Mouse (Mus musculus) liver, embryonic 16.5 days (tissue): Measurements from ENCODE around the gene Akap2. TPM values are rescaled to one million over a fixed set of nuclear protein-coding genes. Genes with fewer than 3 reads are reported as not detected.

Source experiments
- ATAC-seq: fragments of 200-750 bp; cut with Nextera tagmentation; 2 replicates; pipeline ENCODE4 v1.8.0; 2017; ENCODE audit warnings: low read depth, mild to moderate bottlenecking, moderate number of reproducible peaks, moderate library complexity
- H3K27ac ChIP-seq: fragments of 300-500 bp; sonication (generic); 2 replicates; pipeline ENCODE4 v1.5.1; 2014; ENCODE audit warnings: mild to moderate bottlenecking, low read length
- H3K27me3 ChIP-seq: fragments of 300-500 bp; sonication (generic); 2 replicates; pipeline ENCODE4 v1.6.1; 2014; ENCODE audit warnings: low read depth, low read length, mixed read lengths; ENCODE audit not compliant: control insufficient read depth, insufficient read depth
- H3K36me3 ChIP-seq: fragments of 300-500 bp; sonication (generic); 2 replicates; pipeline ENCODE4 v1.6.1; 2014; ENCODE audit warnings: mild to moderate bottlenecking; ENCODE audit not compliant: control insufficient read depth, insufficient read depth
- H3K4me1 ChIP-seq: fragments of 300-500 bp; sonication (generic); 2 replicates; pipeline ENCODE4 v1.6.1; 2014; ENCODE audit warnings: low read depth, low read length, mixed read lengths; ENCODE audit not compliant: control insufficient read depth
- H3K4me2 ChIP-seq: fragments of 300-500 bp; sonication (generic); 2 replicates; pipeline ENCODE4 v1.6.1; 2014; ENCODE audit warnings: low read depth, low read length, mixed read lengths
- H3K4me3 ChIP-seq: fragments of 300-500 bp; sonication (generic); 2 replicates; pipeline ENCODE4 v1.5.1; 2014; ENCODE audit warnings: low read depth, mild to moderate bottlenecking, low read length
- H3K9ac ChIP-seq: fragments of 300-500 bp; sonication (generic); 2 replicates; pipeline ENCODE4 v1.6.1; 2014; ENCODE audit warnings: low read depth, low read length
- H3K9me3 ChIP-seq: fragments of 300-500 bp; sonication (generic); replicated peaks from 2 replicates; pipeline ENCODE4 v1.6.1; 2016; ENCODE audit warnings: low read length; ENCODE audit not compliant: control insufficient read depth
- WGBS: fragments of 180-500 bp; shearing (Covaris S2); extraction: QIAGEN DNeasy Blood & Tissue Kit; methylation state at CpG from one replicate; pipeline ENCODE4 v1.1.7; 2014; ENCODE audit not compliant: insufficient replicate concordance; 5-methylcytosine and 5-hydroxymethylcytosine counted together
- polyA plus RNA-seq: library from polyadenylated mRNA; unstranded; fragments of >200 nt; fragmentation: Nextera tagmentation; extraction: Ambion mirVana; gene quantifications from 2 replicates; pipeline ENCODE4 v1.2.1, GENCODE M21; 2015

Gene Akap2
- polyA plus RNA-seq, 1 experiment from 2014 or later: 2.0 TPM

DNA sequence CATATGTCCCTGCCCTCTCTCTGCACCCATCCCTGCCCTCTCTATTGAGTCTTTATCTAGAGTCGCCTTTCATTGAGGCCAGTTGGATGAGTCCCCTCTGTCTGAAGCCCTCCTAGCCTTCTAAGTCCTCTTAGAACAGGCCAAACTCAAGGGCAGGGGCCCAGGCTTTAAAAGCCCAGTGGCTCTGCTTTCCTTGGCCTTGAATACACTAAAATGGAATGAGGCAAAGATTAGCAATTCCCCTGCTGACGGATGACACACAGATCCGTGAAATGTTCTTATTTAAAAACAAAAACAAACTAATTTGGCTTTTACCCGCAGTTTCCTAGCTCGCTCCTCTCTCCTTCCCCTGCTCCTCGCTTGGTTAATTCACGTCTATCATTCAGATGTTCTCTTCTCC, 45.0 kb downstream of the Akap2 start:
- no peaks in the 10 kb centered on the region for H3K36me3 ChIP-seq
- H3K4me2 ChIP-seq: no peak overlapping the region
- H3K4me1 ChIP-seq: no peaks in the 10 kb centered on the region
- H3K4me3 ChIP-seq: no peak overlapping the region
- no peak overlapping the region for H3K27ac ChIP-seq
- ATAC-seq: no peak
- H3K9ac ChIP-seq: no peak overlapping the region
- H3K9me3 ChIP-seq: no peaks in the 10 kb centered on the region
- H3K27me3 ChIP-seq: no peaks in the 10 kb centered on the region
- WGBS: 65% methylated on average over 7 of the region's 7 CpGs

DNA sequence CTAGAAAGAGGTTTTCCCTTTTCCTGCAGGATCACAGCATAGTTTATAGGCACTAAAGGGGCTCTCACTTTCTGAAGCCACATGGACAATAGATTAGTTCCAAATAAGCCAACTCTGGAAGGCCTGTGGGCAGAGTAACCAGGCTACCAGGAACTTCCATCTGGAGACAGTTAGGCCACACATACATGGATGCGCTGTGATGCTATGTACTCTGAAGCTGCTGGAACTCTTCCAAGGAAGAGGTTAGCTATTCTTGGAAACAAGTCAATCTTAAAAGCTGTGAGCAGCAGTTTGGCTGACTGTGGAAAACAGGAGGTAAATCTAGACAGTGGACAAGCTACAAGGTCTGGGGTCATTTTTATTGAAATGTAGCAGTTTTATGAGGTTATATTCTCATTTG, 46.9 kb downstream of the Akap2 start:
- WGBS: 71% methylated on average over 1 of the region's 1 CpGs
- Histone ChIP-seq H3K27me3 (no peaks in the 10 kb centered on the region), H3K9ac (no peak overlapping the region), H3K27ac (no peak overlapping the region), H3K36me3 (no peaks in the 10 kb centered on the region), H3K9me3 (no peaks in the 10 kb centered on the region), H3K4me3 (no peak overlapping the region), H3K4me1 (no peaks in the 10 kb centered on the region), H3K4me2 (no peak overlapping the region)
- no peak for ATAC-seq

DNA sequence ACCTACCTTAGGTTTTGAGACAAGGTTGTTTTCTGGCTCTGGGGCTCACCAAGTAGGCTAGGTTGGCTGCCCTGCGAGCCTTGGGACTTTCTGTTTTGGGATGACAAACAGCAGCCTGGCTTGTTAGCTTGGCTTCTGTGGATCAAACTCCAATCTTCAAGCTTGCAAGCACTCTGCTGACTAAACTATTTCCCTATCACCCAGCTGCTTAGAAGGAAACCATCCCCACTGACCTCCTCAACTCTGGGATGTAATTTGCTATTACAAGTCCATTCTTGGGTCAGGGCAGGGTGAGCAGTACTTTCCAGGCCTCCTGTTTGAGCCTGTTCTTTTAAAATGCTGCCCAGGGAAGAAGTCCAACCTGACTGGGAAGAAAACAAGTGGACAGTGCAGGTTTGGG, 47.5 kb downstream of the Akap2 start:
- Histone ChIP-seq H3K36me3 (no peaks in the 10 kb centered on the region), H3K4me3 (no peak overlapping the region), H3K4me2 (no peak overlapping the region), H3K9ac (no peak overlapping the region), H3K9me3 (no peaks in the 10 kb centered on the region), H3K4me1 (no peaks in the 10 kb centered on the region), H3K27ac (no peak overlapping the region), H3K27me3 (no peaks in the 10 kb centered on the region)
- 30% methylated on average over 1 of the region's 1 CpGs for WGBS
- no peak for ATAC-seq

DNA sequence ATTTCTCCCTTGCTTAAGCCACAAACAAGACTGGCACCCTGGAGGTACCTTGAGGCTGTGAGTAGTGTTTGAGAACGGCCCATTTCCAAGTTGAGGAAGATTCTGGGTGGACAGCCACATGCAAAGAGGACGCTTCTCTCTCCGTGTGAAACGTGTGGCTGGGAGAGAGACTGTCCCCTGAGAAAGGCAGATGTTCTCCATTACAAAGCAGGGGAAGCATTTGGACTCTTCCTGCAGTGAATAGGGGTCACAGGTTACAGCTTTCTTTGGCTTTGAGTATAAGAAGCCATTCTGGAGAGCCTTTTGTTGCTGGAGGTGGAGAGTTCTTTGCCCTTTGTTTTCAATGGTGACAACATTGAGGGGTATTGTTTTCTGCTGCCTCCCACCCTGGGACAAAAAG, 48.3 kb downstream of the Akap2 start:
- no peaks in the 10 kb centered on the region for H3K27me3 ChIP-seq
- H3K9ac ChIP-seq: no peak overlapping the region
- no peaks in the 10 kb centered on the region for H3K4me1 ChIP-seq
- H3K4me3 ChIP-seq: no peak overlapping the region
- no peaks in the 10 kb centered on the region for H3K36me3 ChIP-seq
- no peak for ATAC-seq
- WGBS: 53% methylated on average over 4 of the region's 4 CpGs
- no peaks in the 10 kb centered on the region for H3K9me3 ChIP-seq
- H3K27ac ChIP-seq: no peak overlapping the region
- no peak overlapping the region for H3K4me2 ChIP-seq

DNA sequence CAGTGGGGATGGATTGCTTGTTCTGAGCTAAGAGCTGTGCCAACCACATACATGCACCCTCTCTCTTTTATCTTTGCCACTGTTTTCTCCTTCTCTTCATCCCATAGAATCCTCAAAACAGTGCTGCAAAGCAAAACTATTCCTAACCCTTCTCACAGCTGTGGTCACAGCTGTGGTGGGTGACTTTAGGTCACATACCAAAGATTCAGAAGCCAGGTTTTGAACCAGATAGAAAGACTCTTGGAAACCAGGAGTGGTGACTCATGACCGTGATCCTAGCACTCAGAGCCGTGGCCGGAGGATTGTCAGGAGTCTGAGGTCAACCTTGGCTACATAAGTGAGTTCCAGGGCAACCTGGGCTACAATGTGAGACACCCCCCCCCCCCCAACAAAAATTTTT, 51.5 kb downstream of the Akap2 start:
- no peak overlapping the region for H3K27ac ChIP-seq
- no peak overlapping the region for H3K4me2 ChIP-seq
- H3K36me3 ChIP-seq: no peaks in the 10 kb centered on the region
- no peak overlapping the region for H3K9ac ChIP-seq
- H3K27me3 ChIP-seq: no peaks in the 10 kb centered on the region
- no peaks in the 10 kb centered on the region for H3K9me3 ChIP-seq
- ATAC-seq: no peak
- no peak overlapping the region for H3K4me3 ChIP-seq
- H3K4me1 ChIP-seq: no peaks in the 10 kb centered on the region; the same call in 1 of the 2 replicates
- WGBS: 78% methylated on average over 3 of the region's 3 CpGs

DNA sequence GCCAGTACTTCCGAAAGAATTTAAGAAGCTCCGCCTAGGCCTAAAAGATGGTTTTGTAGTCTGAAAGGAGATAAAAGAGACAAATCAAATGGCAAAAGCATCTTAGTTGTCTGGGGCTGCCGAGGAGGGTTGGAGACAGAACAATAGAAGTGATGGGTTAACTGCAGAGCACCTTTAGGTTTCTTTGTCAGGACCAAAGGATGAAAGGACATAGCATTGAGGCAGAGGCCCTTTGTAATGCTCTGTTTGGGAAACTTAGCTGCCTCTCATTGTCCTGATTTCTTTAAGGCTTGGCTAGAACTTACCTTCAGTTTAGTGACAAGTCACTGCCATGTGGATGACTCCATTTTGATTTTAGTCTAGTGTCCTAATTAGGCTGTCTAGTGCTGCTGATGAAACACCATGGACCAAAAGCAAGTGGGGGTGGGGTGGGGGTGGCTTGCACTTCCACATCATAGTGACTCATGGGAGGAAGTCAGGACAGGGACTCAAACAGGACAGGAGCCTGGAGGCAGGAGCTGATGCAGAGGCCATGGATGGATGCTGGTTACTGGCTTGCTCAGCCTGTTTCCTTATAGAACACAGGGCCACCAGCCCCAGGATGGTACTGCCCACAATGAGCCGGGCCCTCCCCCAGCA, 52.8 kb downstream of the Akap2 start:
- no peak overlapping the region for H3K4me3 ChIP-seq
- no peaks in the 10 kb centered on the region; the same call in none of the 2 replicates for H3K4me1 ChIP-seq
- 63% methylated on average over 4 of the region's 4 CpGs for WGBS
- H3K27me3 ChIP-seq: no peaks in the 10 kb centered on the region
- H3K4me2 ChIP-seq: no peak overlapping the region
- ATAC-seq: no peak
- H3K36me3 ChIP-seq: no peaks in the 10 kb centered on the region
- H3K27ac ChIP-seq: no peak overlapping the region
- no peak overlapping the region for H3K9ac ChIP-seq
- H3K9me3 ChIP-seq: no peaks in the 10 kb centered on the region

DNA sequence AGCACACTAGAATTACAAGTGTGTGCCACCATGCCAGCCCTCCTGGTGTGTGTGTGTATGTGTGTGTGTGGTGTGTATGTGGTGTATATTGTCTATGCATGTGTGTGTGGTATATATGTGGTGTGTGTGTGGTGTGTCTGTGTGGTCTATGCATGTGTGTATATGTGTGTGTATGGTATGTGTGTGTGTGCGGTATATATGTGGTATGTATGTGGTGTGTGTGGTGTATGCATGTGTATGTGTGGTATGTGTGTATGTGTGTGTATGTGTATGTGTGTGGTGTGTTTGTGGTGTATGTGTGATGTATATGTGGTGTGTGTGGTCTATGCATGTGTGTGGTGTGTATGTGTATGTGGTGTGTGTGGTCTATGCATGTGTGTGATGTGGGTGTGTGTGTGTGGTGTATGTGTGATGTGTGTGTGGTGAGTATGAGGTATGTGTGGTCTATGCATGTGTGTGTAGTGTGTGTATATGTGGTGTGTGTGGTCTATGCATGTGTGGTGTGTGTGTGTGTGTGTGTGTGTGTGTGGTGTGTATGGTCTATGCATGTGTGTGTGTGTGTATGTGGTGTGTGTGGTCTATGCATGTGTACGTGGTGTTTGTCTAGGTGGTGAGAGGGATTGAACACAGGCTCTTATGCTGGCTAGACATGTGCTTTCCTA, 54.2 kb downstream of the Akap2 start:
- no peak overlapping the region for H3K4me2 ChIP-seq
- no peak overlapping the region for H3K27ac ChIP-seq
- no peak for ATAC-seq
- H3K9ac ChIP-seq: no peak overlapping the region
- H3K27me3 ChIP-seq: no peaks in the 10 kb centered on the region
- H3K4me1 ChIP-seq: no peaks in the 10 kb centered on the region; the same call in none of the 2 replicates
- no peaks in the 10 kb centered on the region for H3K36me3 ChIP-seq
- WGBS: 77% methylated on average over 2 of the region's 2 CpGs
- H3K9me3 ChIP-seq: no peaks in the 10 kb centered on the region
- no peak overlapping the region for H3K4me3 ChIP-seq

DNA sequence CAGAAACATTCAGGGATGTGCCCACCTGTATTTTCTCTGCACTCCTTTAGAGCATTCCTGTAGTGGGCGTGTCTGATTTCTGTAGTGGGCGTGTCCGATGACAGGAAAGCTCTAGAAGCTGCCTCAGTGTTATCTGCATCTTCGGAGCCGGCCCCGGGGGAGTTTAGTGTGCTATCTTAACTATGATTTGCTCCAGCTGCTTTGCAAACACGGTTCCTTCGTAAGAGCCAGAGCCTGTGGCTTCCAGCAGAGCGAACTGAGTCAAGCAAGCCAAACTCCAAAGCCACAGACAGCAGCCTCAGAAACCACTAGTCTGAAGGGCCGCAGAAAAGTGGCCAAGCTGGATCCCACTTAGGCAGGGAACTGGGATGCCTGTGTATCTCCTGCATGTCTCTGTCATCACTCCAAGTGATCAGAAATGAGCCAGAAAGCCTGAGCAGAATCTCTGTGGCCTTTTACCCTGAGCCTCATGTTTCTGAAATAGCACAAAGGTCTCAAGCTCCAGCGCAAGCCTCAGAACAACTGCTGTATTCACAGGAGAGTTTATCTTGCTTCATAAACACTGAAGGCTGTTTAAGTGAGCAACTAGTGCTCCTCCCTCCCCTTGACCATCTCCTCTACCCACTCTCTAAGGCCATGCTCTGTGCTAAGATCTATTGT, 55.5 kb downstream of the Akap2 start:
- no peaks in the 10 kb centered on the region; the same call in none of the 2 replicates for H3K4me1 ChIP-seq
- WGBS: 13% methylated on average over 11 of the region's 11 CpGs
- no peak overlapping the region for H3K4me2 ChIP-seq
- no peaks in the 10 kb centered on the region for H3K36me3 ChIP-seq
- no peak overlapping the region for H3K4me3 ChIP-seq
- no peaks in the 10 kb centered on the region for H3K27me3 ChIP-seq
- ATAC-seq: peak; percentile 30; the same call in 1 of the 2 replicates
- no peak overlapping the region for H3K9ac ChIP-seq
- no peaks in the 10 kb centered on the region for H3K9me3 ChIP-seq
- no peak overlapping the region for H3K27ac ChIP-seq

DNA sequence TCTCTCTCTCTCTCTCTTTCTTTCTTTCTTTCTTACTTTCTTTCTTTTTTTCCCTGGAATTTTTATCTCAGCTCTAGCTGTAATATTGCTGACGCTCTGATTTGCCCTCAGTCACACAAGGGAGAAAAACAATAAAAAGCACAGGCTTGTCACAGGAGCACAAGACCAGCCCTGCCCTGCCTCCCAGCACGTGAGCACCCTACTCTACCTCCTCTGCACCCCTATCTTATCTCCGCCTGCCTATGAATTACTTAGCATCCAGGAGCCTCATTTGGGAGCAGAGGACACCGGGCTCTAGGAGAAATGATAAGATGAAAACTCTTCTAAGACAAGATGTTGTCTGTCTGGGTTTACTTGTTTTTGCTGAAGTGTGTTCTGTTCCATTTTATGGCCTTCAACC, 57.1 kb downstream of the Akap2 start:
- H3K4me1 ChIP-seq: no peaks in the 10 kb centered on the region; the same call in none of the 2 replicates
- peak; percentile 67 for ATAC-seq
- no peaks in the 10 kb centered on the region for H3K36me3 ChIP-seq
- no peak overlapping the region for H3K27ac ChIP-seq
- H3K9me3 ChIP-seq: no peaks in the 10 kb centered on the region
- no peak overlapping the region for H3K4me2 ChIP-seq
- WGBS: 26% methylated on average over 4 of the region's 4 CpGs
- no peak overlapping the region for H3K4me3 ChIP-seq
- H3K9ac ChIP-seq: no peak overlapping the region
- no peaks in the 10 kb centered on the region for H3K27me3 ChIP-seq
